Mouse (Mus musculus) activated CD4-positive, CD25-positive, alpha-beta regulatory T cell, adult 4 months (primary cell): Measurements from ENCODE around the gene Cavin1. TPM values are rescaled to one million over a fixed set of nuclear protein-coding genes. Genes with fewer than 3 reads are reported as not detected.

Source experiments
- ATAC-seq: one replicate; pipeline ENCODE4 v1.8.0; 2017
- polyA plus RNA-seq, 2 experiments: library from polyadenylated mRNA; unstranded; fragments of 100-300 nt; shearing (Covaris generic); gene quantifications; one replicate each; pipeline ENCODE4 v1.2.1; 2017

Cavin1 gene
- polyA plus RNA-seq, 2 experiments from 2014 or later: 0.12 to 0.13 TPM

GRCm38 (mm10) chr11:100980438-100980837, 9.8 kb upstream of the Cavin1 start:
- ATAC-seq: no peak

- no peak for ATAC-seq
These were observed 9.2 kb upstream of the Cavin1 start for GRCm38 (mm10) chr11:100979887-100980286.

- no peak for ATAC-seq
These were observed 4.6 kb upstream of the Cavin1 start for GRCm38 (mm10) chr11:100975241-100975640.

GRCm38 (mm10) chr11:100974381-100974970, 3.8 kb upstream of the Cavin1 start:
- no peak for ATAC-seq

- no peak for ATAC-seq
These were observed 2.6 kb upstream of the Cavin1 start for GRCm38 (mm10) chr11:100973245-100973644.

GRCm38 (mm10) chr11:100971455-100971854, 768 bp upstream of the Cavin1 start:
- ATAC-seq: no peak

GRCm38 (mm10) chr11:100969744-100970556, 737 bp downstream of the Cavin1 start:
- ATAC-seq: no peak

GRCm38 (mm10) chr11:100969189-100969743, 1.4 kb downstream of the Cavin1 start:
- no peak for ATAC-seq

GRCm38 (mm10) chr11:100968501-100968900, 2.2 kb downstream of the Cavin1 start:
- ATAC-seq: no peak

- ATAC-seq: no peak
These were observed 2.7 kb downstream of the Cavin1 start for GRCm38 (mm10) chr11:100967881-100968420.

- no peak for ATAC-seq
These were observed 3.3 kb downstream of the Cavin1 start for GRCm38 (mm10) chr11:100967376-100967775.

GRCm38 (mm10) chr11:100965760-100966159, 4.9 kb downstream of the Cavin1 start:
- no peak for ATAC-seq

GRCm38 (mm10) chr11:100964901-100965542, 5.7 kb downstream of the Cavin1 start:
- ATAC-seq: no peak

GRCm38 (mm10) chr11:100964180-100964579, 6.5 kb downstream of the Cavin1 start:
- ATAC-seq: no peak

GRCm38 (mm10) chr11:100963647-100964046, 7.0 kb downstream of the Cavin1 start:
- ATAC-seq: no peak

- no peak for ATAC-seq
These were observed 8.2 kb downstream of the Cavin1 start for GRCm38 (mm10) chr11:100962371-100962911.

- ATAC-seq: no peak
These were observed 10.1 kb downstream of the Cavin1 start for GRCm38 (mm10) chr11:100960540-100960939.

GRCm38 (mm10) chr11:100959826-100960225, 10.9 kb downstream of the Cavin1 start:
- no peak for ATAC-seq

- no peak for ATAC-seq
These were observed 11.2 kb downstream of the Cavin1 start for GRCm38 (mm10) chr11:100959464-100959810.

GRCm38 (mm10) chr11:100958613-100959463, 11.8 kb downstream of the Cavin1 start:
- no peak for ATAC-seq

GRCm38 (mm10) chr11:100957915-100958469, 12.7 kb downstream of the Cavin1 start:
- ATAC-seq: no peak

GRCm38 (mm10) chr11:100957244-100957643, 13.4 kb downstream of the Cavin1 start:
- no peak for ATAC-seq
